Mouse (Mus musculus): ENCODE data around the gene Gamt. TPM values are rescaled to one million over a fixed set of nuclear protein-coding genes. Genes with fewer than 3 reads are reported as not detected.

The Gamt gene
- 5.0 and 5.2 TPM in 2 replicates for polyA plus RNA-seq (2012)

GRCm38 (mm10) chr10:80260642-80261584, at the start of gene Gamt, which contains the start of gene Dazap1:
Gene Gamt (minus strand): TSS chr10:80261012.
Gene Dazap1 (plus strand): TSS chr10:80261486.

GRCm38 (mm10) chr10:80295618-80296425, 35.0 kb upstream of the Gamt start, which contains the start of gene Apc2:
Gene Apc2 (plus strand): TSS chr10:80295977.

GRCm38 (mm10) chr10:80292251-80293146, 31.7 kb upstream of the Gamt start, which contains the start of gene Rps15:
Gene Rps15 (plus strand): TSS chr10:80292453.

GRCm38 (mm10) chr10:80248971-80249640, 11.7 kb downstream of the Gamt start, which contains the start of gene Ndufs7:
Gene Ndufs7 (plus strand): TSS chr10:80249121.

GRCm38 (mm10) chr10:80226416-80227165, 34.2 kb downstream of the Gamt start, which contains the start of gene Mum1:
Gene Mum1 (plus strand): TSS chr10:80226434.

Other genes starting within 250 kb of the Gamt start
- gene Arhgap45, start 244.4 kb downstream of the Gamt start, polyA plus RNA-seq (2012): 397 and 427 TPM in 2 replicates
- 217 and 273 TPM in 2 replicates for gene Polr2e, start 221.2 kb downstream of the Gamt start, polyA plus RNA-seq (2012)
- gene Gpx4, start 213.8 kb downstream of the Gamt start, polyA plus RNA-seq (2012): 1,103 and 1,136 TPM in 2 replicates
- 77.6 and 78.0 TPM in 2 replicates for gene Sbno2, start 155.4 kb downstream of the Gamt start, polyA plus RNA-seq (2012)
- gene Stk11, start 145.2 kb downstream of the Gamt start, polyA plus RNA-seq (2012): 176 and 185 TPM in 2 replicates
- 1,245 and 1,266 TPM in 2 replicates for gene Atp5d, start 122.4 kb downstream of the Gamt start, polyA plus RNA-seq (2012)
- 32.3 and 53.4 TPM in 2 replicates for gene Cbarp, start 120.2 kb downstream of the Gamt start, polyA plus RNA-seq (2012)
- 312 and 336 TPM in 2 replicates for gene Midn, start 112.7 kb downstream of the Gamt start, polyA plus RNA-seq (2012)
- 43.7 and 63.7 TPM in 2 replicates for gene Cirbp, start 95.0 kb downstream of the Gamt start, polyA plus RNA-seq (2012)
- 9.2 and 11.3 TPM in 2 replicates for gene 1600002K03Rik, start 88.1 kb downstream of the Gamt start, polyA plus RNA-seq (2012)
- gene Efna2, start 81.5 kb downstream of the Gamt start, polyA plus RNA-seq (2012): 1.1 and 2.4 TPM in 2 replicates
- 29.1 and 31.3 TPM in 2 replicates for gene Mum1, start 34.6 kb downstream of the Gamt start, polyA plus RNA-seq (2012)
- gene Ndufs7, start 11.9 kb downstream of the Gamt start, polyA plus RNA-seq (2012): 178 and 185 TPM in 2 replicates
- 594 and 636 TPM in 2 replicates for gene Dazap1, start 474 bp upstream of the Gamt start, polyA plus RNA-seq (2012)
- 9,463 and 9,670 TPM in 2 replicates for gene Rps15, start 31.4 kb upstream of the Gamt start, polyA plus RNA-seq (2012)
- 0.43 and 0.77 TPM in 2 replicates for gene Apc2, start 35.0 kb upstream of the Gamt start, polyA plus RNA-seq (2012)
- 74.9 and 88.4 TPM in 2 replicates for gene 2310011J03Rik, start 59.5 kb upstream of the Gamt start, polyA plus RNA-seq (2012)
- 18.0 and 23.1 TPM in 2 replicates for gene Pcsk4, start 68.5 kb upstream of the Gamt start, polyA plus RNA-seq (2012)
- gene Reep6, start 68.9 kb upstream of the Gamt start, polyA plus RNA-seq (2012): 13.1 and 18.3 TPM in 2 replicates
- 7.0 and 10.4 TPM in 2 replicates for gene Adamtsl5, start 87.4 kb upstream of the Gamt start, polyA plus RNA-seq (2012)
- gene Plk5, start 95.4 kb upstream of the Gamt start, polyA plus RNA-seq (2012): 0.23 and 0.25 TPM in 2 replicates
- 29.8 and 33.4 TPM in 2 replicates for gene Mex3d, start 126.6 kb upstream of the Gamt start, polyA plus RNA-seq (2012)
- 234 and 278 TPM in 2 replicates for gene Mbd3, start 138.5 kb upstream of the Gamt start, polyA plus RNA-seq (2012)
- 1,352 and 1,389 TPM in 2 replicates for gene Uqcr11, start 145.8 kb upstream of the Gamt start, polyA plus RNA-seq (2012)
- gene Tcf3, start 172.6 kb upstream of the Gamt start, polyA plus RNA-seq (2012): 552 and 623 TPM in 2 replicates
- gene Onecut3, start 233.8 kb upstream of the Gamt start, polyA plus RNA-seq (2012): 0.01 and 0.04 TPM in 2 replicates

All from megakaryocyte-erythroid progenitor cell, adult 5 weeks (primary cell).